Mouse (Mus musculus) left cerebral cortex, adult 8-10 months (tissue): ENCODE measurements around the gene 2410002F23Rik. TPM values are rescaled to one million over a fixed set of nuclear protein-coding genes. Genes with fewer than 3 reads are reported as not detected.
A peak's percentile ranks its signal among the peaks of the same experiment; 100 is the strongest.
"Not testable (repeated sequence)": the region's sequence is repeated elsewhere in the genome, so short reads cannot be mapped to it uniquely, and the experiment has no call there.

Experiments
- DNase-seq, 2 experiments: peaks; one replicate each; pipeline ENCODE4 v3.0.0; 2022; ENCODE audit warnings: low spot score in 2 of 2
- total RNA-seq, 4 experiments: library from RNA; stranded (reverse); gene quantifications; 2 replicates each; pipeline ENCODE4 v1.2.4; 2022

Gene 2410002F23Rik
- 10 to 100 TPM; 81.6 to 96.2 (median 87.1) TPM for total RNA-seq

GRCm38 (mm10) chr7:44246055-44246983 is at the start of gene 2410002F23Rik, which contains the start of gene 1700028J19Rik:
2410002F23Rik (plus strand) TSS chr7:44246722.
1700028J19Rik (minus strand) TSS chr7:44246695.
- DNase-seq = peak; percentile 86 to 87

DNA sequence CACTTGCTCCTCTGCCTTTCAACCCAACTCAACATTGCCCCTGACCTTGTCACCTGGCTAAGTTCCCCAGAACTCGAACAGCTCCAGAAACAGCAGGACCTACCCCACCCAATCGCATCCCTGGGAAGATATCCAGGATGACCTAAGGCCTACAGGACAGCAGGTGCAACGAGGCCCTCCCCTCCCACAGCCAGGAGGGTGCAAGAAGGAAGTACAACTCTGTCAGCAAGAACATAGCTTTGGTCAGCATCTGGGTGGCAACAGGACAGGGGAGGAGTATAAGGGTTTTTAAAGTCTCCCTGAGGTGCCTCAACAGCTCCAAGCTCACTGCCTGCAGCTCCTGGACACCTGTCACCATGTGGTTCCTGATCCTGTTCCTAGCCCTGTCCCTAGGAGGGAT is 48.6 kb upstream of the 2410002F23Rik start, which contains the start of gene Klk1b3:
Gene Klk1b3 (plus strand): TSS at position 301 of the 400 bp plus-strand sequence.
- no peak for DNase-seq

DNA sequence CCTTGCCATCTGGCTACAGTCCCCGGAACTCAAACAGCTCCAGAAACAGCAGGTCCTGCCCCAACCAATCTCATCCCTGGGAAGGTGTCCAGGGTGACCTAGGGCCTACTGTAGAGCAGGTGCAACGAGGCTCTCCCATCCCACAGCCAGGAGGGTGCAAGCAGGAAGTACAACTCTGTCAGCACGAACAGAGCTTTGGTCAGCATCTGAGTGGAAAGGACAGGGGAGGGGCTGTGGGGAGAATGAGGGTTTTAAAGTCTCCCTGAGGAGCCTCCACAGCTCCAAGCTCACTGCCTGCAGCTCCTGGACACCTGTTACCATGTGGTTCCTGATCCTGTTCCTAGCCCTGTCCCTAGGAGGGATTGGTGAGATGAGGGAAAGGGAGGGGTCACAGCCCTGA is 39.4 kb upstream of the 2410002F23Rik start, which contains the start of gene Klk1b4:
Gene Klk1b4 (plus strand): TSS at position 301 of the 400 bp plus-strand sequence.
- not testable (repeated sequence) for DNase-seq

DNA sequence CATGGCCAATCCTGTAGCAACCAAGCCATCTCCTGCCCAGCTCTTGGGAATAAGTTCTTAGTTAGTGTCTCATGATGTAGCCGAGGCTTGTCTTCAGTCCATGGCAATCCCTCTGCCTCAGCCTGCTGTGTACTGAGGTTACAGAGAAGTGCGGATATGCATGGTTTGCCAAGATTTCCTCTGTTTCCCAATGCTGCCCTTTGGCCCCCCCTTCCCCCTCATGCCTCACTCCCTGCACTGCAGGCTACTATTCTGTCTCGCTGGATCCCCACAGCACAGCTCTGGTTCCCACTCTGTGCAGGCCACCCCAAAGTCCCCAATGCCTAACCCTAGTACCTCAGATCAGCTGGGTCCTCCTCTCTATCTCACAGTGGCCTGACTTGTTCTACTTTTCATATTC is 38.2 kb upstream of the 2410002F23Rik start:
- no peak for DNase-seq

DNA sequence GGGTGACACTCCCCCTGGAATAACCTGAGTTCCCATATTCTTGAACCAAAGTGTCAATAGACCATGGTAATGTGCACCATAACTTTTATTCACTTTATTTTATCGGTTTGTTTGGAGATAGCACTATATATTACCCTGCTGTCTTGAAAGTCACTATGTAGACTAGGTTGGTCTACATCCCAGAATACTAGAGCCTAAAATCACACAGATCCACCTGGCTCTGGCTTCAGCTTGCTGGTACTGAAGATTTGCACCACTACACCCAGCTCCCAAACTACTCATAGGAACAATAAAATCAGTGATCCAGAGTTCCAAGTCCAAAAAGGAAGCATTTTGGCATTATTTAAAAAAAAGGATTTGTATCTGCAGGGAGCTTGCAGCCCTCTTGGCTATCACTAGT is 30.9 kb upstream of the 2410002F23Rik start, which contains the start of gene Klk1b5:
Gene Klk1b5 (plus strand): TSS at position 301 of the 400 bp plus-strand sequence.
- no peak for DNase-seq

DNA sequence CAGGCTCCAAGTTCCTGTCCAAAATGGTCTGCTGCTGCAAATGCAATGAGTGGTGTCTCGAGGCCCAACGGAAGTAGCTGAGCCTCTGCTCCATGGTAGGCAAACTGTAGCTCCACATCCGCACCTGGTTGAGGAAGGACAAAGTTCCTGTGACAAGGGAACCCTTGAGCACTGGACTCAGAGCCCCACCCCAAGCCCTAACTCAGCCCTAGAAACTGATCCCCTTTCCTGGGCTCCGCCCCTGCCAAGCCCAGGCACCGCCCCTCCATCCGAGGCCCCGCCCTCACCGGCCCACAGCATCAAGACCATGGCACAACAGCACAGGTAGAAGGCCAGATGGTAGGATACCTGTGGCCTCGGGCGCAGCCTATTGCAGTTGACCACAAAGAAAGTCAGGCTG is 24.9 kb upstream of the 2410002F23Rik start:
- not testable (repeated sequence) for DNase-seq

- DNase-seq = not testable (repeated sequence)
These were observed 24.2 kb upstream of the 2410002F23Rik start for GRCm38 (mm10) chr7:44222335-44222734.

DNA sequence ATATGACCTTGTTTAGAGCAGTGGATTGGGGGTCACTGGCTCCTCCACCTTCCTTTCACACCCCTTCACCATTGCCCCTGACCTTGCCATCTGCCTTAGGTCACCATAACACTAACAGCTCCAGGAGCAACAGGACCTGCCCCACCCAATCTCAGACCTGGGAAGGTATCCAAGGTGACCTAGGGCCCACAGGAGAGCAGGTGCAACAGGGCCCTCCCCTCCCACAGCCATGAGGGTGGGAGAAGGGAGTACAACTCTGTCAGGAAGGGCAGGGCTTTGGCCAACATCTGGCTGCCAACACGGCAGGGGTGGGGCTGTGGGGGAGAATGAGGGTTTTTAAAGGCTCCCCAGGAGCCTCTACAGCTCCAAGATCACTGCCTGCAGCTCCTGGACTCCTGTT is 21.4 kb upstream of the 2410002F23Rik start, which contains the start of gene Klk1:
Gene Klk1 (plus strand): TSS at position 285 of the 400 bp plus-strand sequence.
- no peak for DNase-seq

- DNase-seq = no peak
These were observed 10.6 kb upstream of the 2410002F23Rik start, which contains the start of gene Gm36864 for GRCm38 (mm10) chr7:44235909-44236308. Gm36864 (plus strand) TSS chr7:44236177.

- no peak for DNase-seq
These were observed 6.6 kb upstream of the 2410002F23Rik start for GRCm38 (mm10) chr7:44239913-44240312.

- DNase-seq = no peak
These were observed 5.8 kb upstream of the 2410002F23Rik start for GRCm38 (mm10) chr7:44240712-44241111.

- DNase-seq = no peak
These were observed 5.4 kb upstream of the 2410002F23Rik start for GRCm38 (mm10) chr7:44241163-44241562.

GRCm38 (mm10) chr7:44244080-44244479 is 2.4 kb upstream of the 2410002F23Rik start:
- no peak for DNase-seq

DNA sequence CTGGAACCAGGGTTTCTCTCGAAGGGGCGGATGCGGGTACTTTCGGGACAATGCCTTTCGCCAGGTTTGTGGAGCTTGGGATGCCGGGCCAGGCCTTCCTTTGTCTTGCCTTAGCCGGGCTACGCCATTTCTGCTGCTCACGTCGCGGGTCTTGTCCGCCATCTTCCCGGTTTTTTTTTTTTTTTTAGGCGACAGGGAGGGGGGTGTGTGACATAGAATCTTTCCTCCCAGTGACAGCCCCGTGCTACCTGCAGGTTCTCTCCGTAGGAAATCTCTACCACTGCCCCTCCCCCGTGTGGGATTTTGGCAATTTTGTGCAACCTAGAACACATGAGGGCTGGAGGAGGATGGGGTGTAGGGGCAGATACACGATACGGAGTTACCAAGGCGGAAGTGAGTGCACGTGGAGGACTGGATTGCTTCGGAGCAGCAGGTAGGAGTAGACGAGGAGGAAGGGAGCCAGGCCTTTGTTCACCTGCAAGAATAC is 505 bp downstream of the 2410002F23Rik start:
- peak in 1 of 2 experiments; percentile 58 for DNase-seq

DNA sequence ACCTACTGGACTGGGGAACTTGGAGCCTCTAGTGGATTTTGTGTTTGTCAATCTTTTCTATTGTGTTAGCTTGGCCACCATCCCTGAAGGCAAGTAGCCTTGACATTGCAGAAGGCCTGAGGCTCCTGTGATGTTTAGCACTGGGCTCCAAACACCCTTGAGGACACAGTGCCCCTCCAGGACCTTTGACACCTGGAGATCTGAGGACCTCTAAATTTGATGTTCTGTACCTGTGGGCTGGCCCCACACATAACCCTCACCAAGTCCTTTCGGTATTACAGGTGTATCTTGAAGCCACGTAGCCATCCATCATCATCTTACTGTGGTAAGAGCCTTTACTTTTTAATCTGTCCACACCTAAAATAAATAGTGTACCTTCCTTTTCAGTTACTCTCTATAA is 1.4 kb downstream of the 2410002F23Rik start:
- no peak for DNase-seq

DNA sequence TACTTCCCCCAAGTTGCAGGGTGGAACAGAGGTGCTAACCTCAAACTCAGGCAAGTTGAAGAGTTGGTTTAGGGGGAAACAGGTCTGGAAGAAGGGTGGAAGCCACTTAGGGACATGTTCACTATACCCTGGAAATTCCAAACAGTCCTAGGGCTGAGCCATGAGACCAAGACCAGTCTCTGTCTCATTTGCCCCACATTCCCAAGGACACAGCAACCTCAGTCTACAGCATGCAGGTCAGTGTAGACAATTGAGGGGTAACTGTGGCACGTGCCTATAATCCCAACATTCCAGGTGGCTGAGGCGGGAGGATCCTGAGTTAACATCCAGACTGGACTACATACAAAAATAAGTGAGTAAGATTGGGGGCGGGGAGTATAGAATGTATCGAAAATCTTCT is 2.7 kb downstream of the 2410002F23Rik start:
- no peak for DNase-seq

GRCm38 (mm10) chr7:44250732-44251275 is 4.3 kb downstream of the 2410002F23Rik start:
- DNase-seq = not testable (repeated sequence)

DNA sequence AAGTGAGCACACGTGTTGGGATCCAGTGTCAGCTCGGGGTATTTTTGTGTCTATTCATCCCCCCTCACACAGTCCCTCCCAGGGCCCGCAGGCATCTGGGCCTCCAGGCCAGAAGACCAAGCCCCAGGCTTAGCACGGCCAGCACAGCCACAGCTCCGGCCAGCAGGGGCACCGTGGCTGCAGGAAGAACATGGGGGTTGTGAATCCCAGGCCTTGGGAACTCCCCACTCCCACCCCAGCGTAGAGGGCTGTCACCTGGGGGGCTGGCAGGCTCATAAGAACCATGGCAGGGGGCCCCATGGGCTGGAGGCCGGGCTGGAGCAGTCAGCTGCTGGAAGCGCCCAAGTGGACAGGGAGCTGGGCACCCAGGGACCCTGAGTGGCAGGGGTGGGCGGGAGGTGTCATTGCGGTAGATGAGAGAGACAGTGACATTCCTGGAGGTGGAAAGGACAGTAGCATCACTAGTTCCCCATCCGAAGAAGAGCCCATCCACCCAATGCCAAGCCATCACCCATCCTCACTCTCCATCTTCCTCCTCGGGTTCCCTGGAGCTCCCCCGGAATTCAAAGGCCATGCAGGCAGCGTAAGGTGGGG is 6.6 kb downstream of the 2410002F23Rik start:
- no peak for DNase-seq

DNA sequence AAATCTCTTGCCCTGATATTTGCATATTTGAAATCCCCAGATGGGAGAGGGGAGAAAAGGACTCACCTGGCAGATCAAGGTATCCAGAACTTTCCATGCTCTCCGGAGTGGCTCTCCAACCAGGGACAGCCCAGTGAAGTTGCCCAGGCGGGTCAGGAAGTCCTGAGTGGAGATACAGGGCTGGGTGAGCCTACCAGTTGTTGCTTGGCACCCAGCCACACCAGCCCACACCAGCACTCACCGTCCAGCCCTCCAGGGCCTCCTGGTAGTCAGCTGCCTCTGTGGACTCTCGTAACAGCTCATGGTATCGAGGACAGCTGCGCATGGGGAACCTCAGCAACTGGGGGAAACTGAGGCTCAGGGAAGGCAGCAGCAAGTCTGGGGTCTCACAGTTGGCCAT is 8.4 kb downstream of the 2410002F23Rik start:
- no peak for DNase-seq

DNA sequence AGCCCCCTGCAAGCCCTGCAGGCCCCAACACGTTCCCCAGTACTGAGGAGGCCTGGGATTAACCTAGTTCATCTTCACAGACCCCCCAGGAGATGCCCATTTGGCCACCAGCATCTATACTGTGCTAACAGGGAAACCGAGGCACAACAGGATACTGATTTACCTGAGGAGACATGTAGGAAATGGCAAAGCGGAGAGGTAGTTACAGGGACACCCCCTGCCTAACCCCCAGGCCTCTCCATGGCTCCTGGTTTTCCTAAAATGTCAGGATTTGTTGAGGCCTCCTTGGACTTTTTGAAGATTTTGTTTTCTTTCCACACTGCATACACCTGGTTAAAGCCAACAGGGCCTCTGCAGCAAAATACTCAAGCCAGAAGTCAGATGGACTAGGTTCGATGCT is 10.8 kb downstream of the 2410002F23Rik start, which contains the start of gene Acp4:
Gene Acp4 (minus strand): TSS at position 101 of the 400 bp plus-strand sequence.
- no peak for DNase-seq

GRCm38 (mm10) chr7:44260410-44260809 is 13.9 kb downstream of the 2410002F23Rik start:
- no peak for DNase-seq
